In genomic region chr14:93214846-93215245, GRCm38 (mm10) we compare ENCODE assay signal across 8 mouse cellular contexts.
A peak's percentile ranks its signal among the peaks of the same experiment; 100 is the strongest.
DNase-seq lines count a peak whose midpoint lies in the region.

No protein-coding gene starts in this region.

- peak; percentile 91 to 95 for DNase-seq in adrenal gland, postnatal 4 days (ENCODE audit: low spot score in 2 of 2)
- peak; percentile 81 to 82 for DNase-seq in frontal cortex, postnatal 14 days (ENCODE audit: low spot score in 2 of 2)
- DNase-seq in heart, adult 9 months (ENCODE audit: low spot score in 2 of 2): peak; percentile 84 to 88
- DNase-seq in kidney, postnatal 4 days: peak; percentile 49 to 67
- peak; percentile 71 to 88 for DNase-seq in left cerebral cortex, adult 9 months (ENCODE audit: low spot score in 2 of 2)
- peak; percentile 86 for DNase-seq in ovary, adult 18-20 months (ENCODE audit: low spot score)
- peak; percentile 81 to 98 for DNase-seq in spleen, postnatal 4 days (ENCODE audit: low spot score in 2 of 2)
- DNase-seq in urinary bladder, postnatal 36 days (ENCODE audit: low spot score in 2 of 2): peak; percentile 79 to 87

Comparison
In these comparisons a context has a peak if more than half of its experiments do, and no peak if none do; other contexts are left out.
1. Peak in every context shown above with its lines: DNase-seq.